24 mouse cellular contexts compared by ENCODE assay signal in the genomic region with DNA sequence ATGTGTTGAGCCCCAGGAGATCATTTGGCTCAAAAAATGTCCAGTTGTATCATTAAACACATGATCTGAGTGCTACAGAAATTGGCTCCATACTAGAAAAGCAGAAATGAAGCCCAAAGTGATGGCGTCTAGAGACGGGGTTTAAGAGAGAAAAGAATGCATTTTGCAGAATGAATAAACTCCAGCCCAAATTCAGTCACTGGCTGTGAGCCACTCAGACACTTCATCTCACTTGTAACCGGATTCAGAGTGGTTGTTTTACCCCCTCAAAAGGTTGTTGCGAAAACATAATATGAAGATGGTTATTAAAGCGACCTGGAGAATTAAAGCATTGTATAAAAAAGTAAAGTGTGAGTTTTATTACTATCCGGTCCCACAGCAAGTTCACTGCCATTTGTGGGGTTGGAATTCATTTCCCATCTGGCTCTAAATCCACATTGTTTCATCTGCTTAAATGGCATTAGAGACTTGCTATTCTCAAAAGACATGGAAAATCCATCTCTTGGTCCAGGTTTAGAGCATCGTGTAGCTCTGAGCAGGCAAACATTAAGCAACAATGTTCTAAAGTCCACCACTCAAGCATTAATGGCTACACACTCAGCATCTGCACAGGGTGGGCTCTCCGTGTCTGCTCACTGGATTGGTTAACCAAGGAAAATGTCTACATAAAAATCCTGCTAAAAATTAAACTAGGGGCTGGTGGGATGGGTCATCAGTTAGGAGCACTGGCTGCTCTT.
DNase-seq lines count a peak whose midpoint lies in the region; ATAC-seq and TF ChIP-seq lines count a peak whose summit lies in the region.
"Had no signal": no experiment of that assay in that cellular context is flagged by ENCODE, and none has a peak within 500 bp of the region (broad histone marks: within the 10 kb centered on the region; RNA-seq: fewer than 3 reads in every experiment).

No protein-coding gene starts in this region.

- no peak overlapping the region for H3K4me3 ChIP-seq in heart, adult 2 months
- H3K4me3 ChIP-seq in lung, postnatal 0 days (ENCODE audit: low read depth, low read length) = no peak overlapping the region
- H3K4me3 ChIP-seq in limb, embryonic 14.5 days (replicated peaks; ENCODE audit: low read length) = no peak overlapping the region
- H3K4me3 ChIP-seq in liver, embryonic 12.5 days = no peak overlapping the region
- H3K4me3 ChIP-seq: embryonic facial prominence, embryonic 13.5 days; hindbrain, embryonic 12.5 days; hindbrain, embryonic 15.5 days had no signal

- CTCF ChIA-PET in Patski (lab: Charles Lee) = interaction anchor here (1.0 kb wide), 1 partner anchor 15 kb away, joined by 3 read pairs; no protein-coding TSS in a partner anchor

- H3K27me3 ChIP-seq in heart, adult 2 months (ENCODE audit: control insufficient read depth, insufficient read depth, low read length) = no peaks in the 10 kb centered on the region
- H3K27me3 ChIP-seq in lung, postnatal 0 days (replicated peaks; ENCODE audit: insufficient read depth, low read length) = no peaks in the 10 kb centered on the region
- no peaks in the 10 kb centered on the region for H3K27me3 ChIP-seq in Patski
- no peaks in the 10 kb centered on the region for H3K27me3 ChIP-seq in limb, embryonic 14.5 days (ENCODE audit: control insufficient read depth, insufficient read depth, low read length)
- H3K27me3 ChIP-seq in liver, embryonic 12.5 days (replicated peaks) = no peaks in the 10 kb centered on the region; the same call in 1 of the 2 replicates
- H3K27me3 ChIP-seq: CH12.LX; embryonic facial prominence, embryonic 13.5 days; hindbrain, embryonic 12.5 days; hindbrain, embryonic 15.5 days had no signal

- no peaks in the 10 kb centered on the region for H3K79me2 ChIP-seq in heart, adult 2 months (replicated peaks; ENCODE audit: control insufficient read depth, insufficient read depth, low read length)

- 83% methylated on average over 8 of the region's 8 CpGs for WGBS in heart, adult 2 months
- WGBS in lung, postnatal 0 days = 47% methylated on average over 8 of the region's 8 CpGs
- 53% methylated on average over 8 of the region's 8 CpGs for WGBS in limb, embryonic 14.5 days
- WGBS in liver, embryonic 12.5 days (ENCODE audit: insufficient replicate concordance) = 76% methylated on average over 8 of the region's 8 CpGs

- no peak overlapping the region for H3K4me2 ChIP-seq in lung, postnatal 0 days (replicated peaks; ENCODE audit: low read depth, low read length)
- no peak overlapping the region for H3K4me2 ChIP-seq in limb, embryonic 14.5 days (replicated peaks; ENCODE audit: low read depth, low read length, severe bottlenecking)
- no peak overlapping the region for H3K4me2 ChIP-seq in liver, embryonic 12.5 days
- H3K4me2 ChIP-seq: embryonic facial prominence, embryonic 13.5 days; heart, embryonic 11.5 days; hindbrain, embryonic 12.5 days; hindbrain, embryonic 15.5 days had no signal

- no peak for TF ChIP-seq EP300 in heart, adult 2 months (IDR thresholded peaks at IDR 0.05; ENCODE audit: insufficient read depth, low read depth, low read length)
- no peak for TF ChIP-seq EP300 in lung, postnatal 0 days (IDR thresholded peaks at IDR 0.05)

- TF ChIP-seq POLR2A in heart, adult 2 months (IDR thresholded peaks at IDR 0.05; ENCODE audit: insufficient read depth, low read depth, low read length) = no peak
- TF ChIP-seq POLR2A in limb, embryonic 14.5 days (IDR thresholded peaks at IDR 0.05; ENCODE audit: borderline replicate concordance, extremely low read depth, insufficient read depth, insufficient read length) = no peak

- POLR2A ChIA-PET in Patski (lab: Charles Lee) = no interaction called here

- DNase-seq in heart, adult 11 months = peak; percentile 73
- DNase-seq in heart, adult 2 months = no peak
- peak; percentile 18 for DNase-seq in lung, postnatal 0 days (ENCODE audit: low spot score)
- no peak for DNase-seq in lung, postnatal 4 days
- DNase-seq in Patski (ENCODE audit: low read depth, low spot score) = peak; percentile 20
- peak; percentile 75 for DNase-seq in limb, embryonic 14.5 days (ENCODE audit: low spot score)
- DNase-seq: adrenal gland, adult 2 months; adrenal gland, postnatal 14 days; B cell, adult 2 months; cerebellum, adult 11 months; cerebellum, adult 2 months; cerebellum, adult 9-11 months; cerebellum, postnatal 25 days; forebrain, postnatal 0 days; gastrocnemius, postnatal 25 days had no signal

- H3K4me1 ChIP-seq in heart, adult 2 months (ENCODE audit: control insufficient read depth, insufficient read depth, low read length) = no peaks in the 10 kb centered on the region
- H3K4me1 ChIP-seq in lung, postnatal 0 days (ENCODE audit: insufficient read depth, low read depth, low read length) = no peaks in the 10 kb centered on the region
- H3K4me1 ChIP-seq in limb, embryonic 14.5 days (ENCODE audit: control insufficient read depth, insufficient read depth, low read length) = peaks cover 7% of the 10 kb centered on the region; the same call in 1 of the 2 replicates
- peaks cover 4% of the 10 kb centered on the region; the same call in 1 of the 2 replicates for H3K4me1 ChIP-seq in liver, embryonic 12.5 days
- H3K4me1 ChIP-seq: hindbrain, embryonic 12.5 days; hindbrain, embryonic 15.5 days had no signal

- in situ Hi-C loops in Patski (cut with MboI; ENCODE audit: low pct_unique_long_range_greater_than_20kb) = loop anchor here (10.0 kb wide), 1 partner anchor 301 kb away; no protein-coding TSS in a partner anchor

- H3K27ac ChIP-seq in heart, adult 2 months = no peak overlapping the region
- no peak overlapping the region for H3K27ac ChIP-seq in lung, postnatal 0 days (ENCODE audit: low read length)
- no peak overlapping the region for H3K27ac ChIP-seq in limb, embryonic 14.5 days (replicated peaks; ENCODE audit: low read depth, low read length)
- no peak overlapping the region for H3K27ac ChIP-seq in liver, embryonic 12.5 days
- H3K27ac ChIP-seq: embryonic facial prominence, embryonic 13.5 days; hindbrain, embryonic 12.5 days; hindbrain, embryonic 15.5 days had no signal

- no peaks in the 10 kb centered on the region for H3K9me3 ChIP-seq in lung, postnatal 0 days (ENCODE audit: low read length)
- H3K9me3 ChIP-seq in limb, embryonic 14.5 days (ENCODE audit: control insufficient read depth, low read length) = no peaks in the 10 kb centered on the region
- no peaks in the 10 kb centered on the region for H3K9me3 ChIP-seq in liver, embryonic 12.5 days (replicated peaks)
- H3K9me3 ChIP-seq: embryonic facial prominence, embryonic 13.5 days; G1E; hindbrain, embryonic 12.5 days; hindbrain, embryonic 15.5 days had no signal

- no peaks in the 10 kb centered on the region for H3K36me3 ChIP-seq in heart, adult 2 months (ENCODE audit: control insufficient read depth, insufficient read depth, low read length)
- no peaks in the 10 kb centered on the region for H3K36me3 ChIP-seq in lung, postnatal 0 days (ENCODE audit: insufficient read depth, low read length)
- no peaks in the 10 kb centered on the region for H3K36me3 ChIP-seq in limb, embryonic 14.5 days (ENCODE audit: control insufficient read depth, insufficient read depth, low read length)
- no peaks in the 10 kb centered on the region for H3K36me3 ChIP-seq in liver, embryonic 12.5 days
- H3K36me3 ChIP-seq: embryonic facial prominence, embryonic 13.5 days; G1E; hindbrain, embryonic 12.5 days; hindbrain, embryonic 15.5 days had no signal

- intact Hi-C loops in heart, adult 2 months (cut with DNase I) = no loop called here

- H3K9ac ChIP-seq in heart, adult 2 months (ENCODE audit: low read depth, low read length) = no peak overlapping the region
- H3K9ac ChIP-seq in lung, postnatal 0 days (replicated peaks; ENCODE audit: low read depth) = no peak overlapping the region
- H3K9ac ChIP-seq in limb, embryonic 14.5 days (ENCODE audit: low read depth, low read length, severe bottlenecking) = no peak overlapping the region
- no peak overlapping the region for H3K9ac ChIP-seq in liver, embryonic 12.5 days
- H3K9ac ChIP-seq: embryonic facial prominence, embryonic 13.5 days; forebrain, postnatal 0 days; hindbrain, embryonic 12.5 days; hindbrain, embryonic 15.5 days had no signal

- TF ChIP-seq CTCF in heart, adult 2 months (IDR thresholded peaks at IDR 0.05) = no peak
- no peak for TF ChIP-seq CTCF in lung, postnatal 0 days (IDR thresholded peaks at IDR 0.05)
- no peak for TF ChIP-seq CTCF in Patski (IDR thresholded peaks at IDR 0.05)

- no peak for ATAC-seq in lung, postnatal 0 days
- no peak for ATAC-seq in Patski
- peak; percentile 69 for ATAC-seq in limb, embryonic 14.5 days (ENCODE audit: low FRiP score, low read depth)
- no peak for ATAC-seq in liver, embryonic 12.5 days
- ATAC-seq in frontal cortex, adult (ENCODE audit: low TSS enrichment) = no peak
- ATAC-seq: forebrain, embryonic 14.5 days; forebrain, postnatal 0 days had no signal

Comparison
In these comparisons a context has a peak if more than half of its experiments do, and no peak if none do; other contexts are left out.
1. DNase-seq: peak in heart, adult 11 months (single experiment), lung, postnatal 0 days (single experiment), Patski (single experiment) and limb, embryonic 14.5 days (single experiment); none in heart, adult 2 months (0 of 2) and lung, postnatal 4 days (0 of 2).